ENCODE assay signal across 9 mouse cellular contexts in genomic region chr8:10961989-10962388, GRCm38 (mm10). TPM values are rescaled to one million over a fixed set of nuclear protein-coding genes. Genes with fewer than 3 reads are reported as not detected.
A peak's percentile ranks its signal among the peaks of the same experiment; 100 is the strongest.
DNase-seq lines count a peak whose midpoint lies in the region; ATAC-seq and TF ChIP-seq lines count a peak whose summit lies in the region.
"Had no signal": no experiment of that assay in that cellular context is flagged by ENCODE, and none has a peak within 500 bp of the region (broad histone marks: within the 10 kb centered on the region; RNA-seq: fewer than 3 reads in every experiment).

No protein-coding gene starts in this region.

- 15% methylated on average over 8 of the region's 8 CpGs for WGBS in lung, postnatal 0 days

- TF ChIP-seq EP300 in lung, postnatal 0 days (IDR thresholded peaks at IDR 0.05), result peak; percentile 82

- H3K27me3 ChIP-seq in lung, postnatal 0 days (replicated peaks; ENCODE audit: insufficient read depth, low read length), result peaks cover 2% of the 10 kb centered on the region; the same call in 1 of the 2 replicates

- peaks cover 20% of the 10 kb centered on the region; the same call in 1 of the 2 replicates for H3K4me1 ChIP-seq in lung, postnatal 0 days (ENCODE audit: insufficient read depth, low read depth, low read length)

- H3K36me3 ChIP-seq in lung, postnatal 0 days (ENCODE audit: insufficient read depth, low read length), result no peaks in the 10 kb centered on the region

- ATAC-seq in lung, postnatal 0 days, result peak; percentile 63
- ATAC-seq in inflammation-experienced regulatory T-cells, adult 6 months, result no peak

- no peaks in the 10 kb centered on the region for H3K9me3 ChIP-seq in lung, postnatal 0 days (ENCODE audit: low read length)

- peak overlapping the region; percentile 3; the same call in 1 of the 2 replicates for H3K27ac ChIP-seq in lung, postnatal 0 days (ENCODE audit: low read length)

- no peak for TF ChIP-seq CTCF in lung, postnatal 0 days (IDR thresholded peaks at IDR 0.05)

- DNase-seq in gastrocnemius, postnatal 10 days, result peak; percentile 28
- DNase-seq in gastrocnemius, adult 8-10 months (ENCODE audit: low spot score in 2 of 2), result no peak
- peak; percentile 28 to 59 for DNase-seq in adrenal gland, postnatal 36 days
- DNase-seq in kidney, adult 11 months, result peak; percentile 77
- peak; percentile 79 for DNase-seq in lung, postnatal 0 days (ENCODE audit: low spot score)
- no peak for DNase-seq in layer of hippocampus, adult 9-10 months (ENCODE audit: low spot score)
- no peak for DNase-seq in layer of hippocampus, adult 18-20 months (ENCODE audit: low spot score in 2 of 2)
- DNase-seq: cerebellum, postnatal 36 days had no signal

- H3K4me2 ChIP-seq in lung, postnatal 0 days (replicated peaks; ENCODE audit: low read depth, low read length), result 0 out of 2 replicates have a peak overlapping the region, but pooled peaks have one; percentile 1

- H3K9ac ChIP-seq in lung, postnatal 0 days (replicated peaks; ENCODE audit: low read depth), result no peak overlapping the region

- no peak overlapping the region for H3K4me3 ChIP-seq in lung, postnatal 0 days (ENCODE audit: low read depth, low read length)

RNA-seq across cellular contexts. Expression of gene Irs2, which starts 46.3 kb away (rescaled TPM):
- total RNA-seq in gastrocnemius, postnatal 10 days (2021), result 10 to 100 TPM; 10.1 to 10.4 TPM
- total RNA-seq in gastrocnemius, adult 8-10 months (2022), result 10 to 100 TPM; 12.4 to 21.6 (median 15.2) TPM
- 10 to 100 TPM; 47.4 to 60.1 TPM for total RNA-seq in adrenal gland, postnatal 36 days (2021)
- 6.9 and 7.2 TPM in 2 replicates for polyA plus RNA-seq in lung, postnatal 0 days (2015; fragmentation: Nextera tagmentation; extraction: Ambion mirVana)
- polyA plus RNA-seq in inflammation-experienced regulatory T-cells, adult 6 months (2017; shearing (Covaris generic)), result under 1 TPM in 2 of 3 experiments, not detected in 1; 0.72 to 0.73 TPM
- total RNA-seq in layer of hippocampus, adult 18-20 months (2021), result 10 to 100 TPM; 80.4 to 85.0 TPM

Comparison
In these comparisons a context has a peak if more than half of its experiments do, and no peak if none do; other contexts are left out.
1. DNase-seq: peak in gastrocnemius, postnatal 10 days (single experiment), adrenal gland, postnatal 36 days (2 of 2), kidney, adult 11 months (single experiment) and lung, postnatal 0 days (single experiment); none in gastrocnemius, adult 8-10 months (0 of 2), layer of hippocampus, adult 9-10 months (single experiment) and layer of hippocampus, adult 18-20 months (0 of 2).